Mouse (Mus musculus) limb, embryonic 15.5 days (tissue): ENCODE data around the gene Chpf2. TPM values are rescaled to one million over a fixed set of nuclear protein-coding genes. Genes with fewer than 3 reads are reported as not detected.

Source experiments
- ATAC-seq: fragments of 200-750 bp; cut with Nextera tagmentation; 2 replicates; pipeline ENCODE4 v1.8.0; 2017; ENCODE audit warnings: low read depth, moderate TSS enrichment; ENCODE audit not compliant: insufficient number of reproducible peaks, low FRiP score, low TSS enrichment
- H3K27ac ChIP-seq: fragments of 300-500 bp; sonication (generic); 2 replicates; pipeline ENCODE4 v1.5.1; 2015; ENCODE audit warnings: moderate library complexity, mild to moderate bottlenecking, inconsistent platforms
- H3K27me3 ChIP-seq: fragments of 300-500 bp; sonication (generic); 2 replicates; pipeline ENCODE4 v1.6.1; 2015; ENCODE audit warnings: inconsistent platforms
- H3K36me3 ChIP-seq: fragments of 300-500 bp; sonication (generic); 2 replicates; pipeline ENCODE4 v1.6.1; 2015; ENCODE audit warnings: inconsistent platforms
- H3K4me1 ChIP-seq: fragments of 300-500 bp; sonication (generic); 2 replicates; pipeline ENCODE4 v1.6.1; 2015; ENCODE audit warnings: inconsistent platforms
- H3K4me2 ChIP-seq: fragments of 300-500 bp; sonication (generic); 2 replicates; pipeline ENCODE4 v1.6.1; 2015; ENCODE audit warnings: mild to moderate bottlenecking, inconsistent platforms
- H3K4me3 ChIP-seq: fragments of 300-500 bp; sonication (generic); 2 replicates; pipeline ENCODE4 v1.5.1; 2015; ENCODE audit warnings: mild to moderate bottlenecking, inconsistent platforms
- H3K9ac ChIP-seq: fragments of 300-500 bp; sonication (generic); 2 replicates; pipeline ENCODE4 v1.6.1; 2015; ENCODE audit warnings: inconsistent platforms
- H3K9me3 ChIP-seq: fragments of 300-500 bp; sonication (generic); 2 replicates; pipeline ENCODE4 v1.6.1; 2016; ENCODE audit warnings: inconsistent platforms
- WGBS: fragments of 180-500 bp; shearing (Covaris S2); methylation state at CpG from one replicate; pipeline ENCODE4 v1.1.7; 2015; 5-methylcytosine and 5-hydroxymethylcytosine counted together
- microRNA counts: library from miRNA; unstranded; fragments of <30 nt; microRNA quantifications from one replicate; lab custom pipeline; 2016
- microRNA-seq: library from miRNA; unstranded; fragments of <30 nt; microRNA quantifications from one replicate; pipeline ENCODE4, GENCODE M21; 2016
- polyA plus RNA-seq: library from polyadenylated mRNA; unstranded; fragments of >200 nt; fragmentation: Nextera tagmentation; extraction: Ambion mirVana; gene quantifications from 2 replicates; pipeline ENCODE4 v1.2.1, GENCODE M21; 2015

Chpf2 gene
- polyA plus RNA-seq, 1 experiment from 2014 or later: 37.7 TPM

DNA sequence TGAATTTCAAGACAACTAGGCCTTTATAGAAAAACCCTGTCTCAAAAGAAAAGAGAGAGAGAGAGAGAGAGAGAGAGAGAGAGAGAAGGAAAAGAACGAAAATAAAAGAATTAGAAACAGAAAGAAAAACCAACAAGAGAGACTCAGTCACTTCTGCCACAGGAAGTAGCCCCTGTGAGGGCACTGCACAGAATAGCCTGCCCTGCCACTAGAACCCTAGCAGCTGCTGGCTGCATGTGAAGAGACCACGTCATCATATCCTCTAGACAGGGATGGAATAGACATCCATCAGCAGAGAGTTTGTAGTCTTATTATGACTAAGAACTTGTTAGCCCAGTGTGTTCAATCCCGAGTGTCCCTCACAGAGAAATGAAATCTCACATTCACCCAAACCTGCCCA lies 43.2 kb downstream of the Chpf2 start:
- 42% methylated on average over 3 of the region's 3 CpGs for WGBS
- Histone ChIP-seq H3K4me2 (no peak overlapping the region), H3K4me1 (no peaks in the 10 kb centered on the region), H3K9ac (no peak overlapping the region), H3K36me3 (no peaks in the 10 kb centered on the region), H3K27ac (no peak overlapping the region), H3K9me3 (no peaks in the 10 kb centered on the region), H3K4me3 (no peak overlapping the region), H3K27me3 (peaks cover 6% of the 10 kb centered on the region; the same call in 1 of the 2 replicates)
- ATAC-seq: no peak

DNA sequence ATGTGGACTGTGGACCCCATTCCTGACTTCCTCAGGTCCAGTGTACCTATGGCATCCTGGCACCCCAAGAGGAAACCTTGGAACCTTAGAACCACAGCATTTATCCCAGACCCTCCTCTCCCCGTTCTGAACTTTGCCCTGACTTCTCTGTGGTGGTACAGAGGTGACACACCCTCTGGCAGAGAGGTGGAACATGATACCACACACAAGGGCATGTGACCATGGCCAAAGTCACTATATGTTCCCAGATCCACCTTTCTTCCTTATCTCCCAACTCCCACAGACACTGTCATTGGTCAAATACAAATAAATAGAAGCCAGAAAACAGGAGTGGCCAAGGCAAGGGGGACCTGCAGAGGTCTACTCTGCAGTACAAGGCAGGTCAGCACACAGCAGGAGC lies 48.6 kb downstream of the Chpf2 start:
- no peak overlapping the region for H3K9ac ChIP-seq
- no peaks in the 10 kb centered on the region for H3K4me1 ChIP-seq
- no peaks in the 10 kb centered on the region for H3K27me3 ChIP-seq
- no peak overlapping the region for H3K4me2 ChIP-seq
- H3K9me3 ChIP-seq: no peaks in the 10 kb centered on the region
- H3K27ac ChIP-seq: no peak overlapping the region
- no peak overlapping the region for H3K4me3 ChIP-seq
- ATAC-seq: no peak
- WGBS: 29% methylated on average over 1 of the region's 1 CpGs
- no peaks in the 10 kb centered on the region for H3K36me3 ChIP-seq

DNA sequence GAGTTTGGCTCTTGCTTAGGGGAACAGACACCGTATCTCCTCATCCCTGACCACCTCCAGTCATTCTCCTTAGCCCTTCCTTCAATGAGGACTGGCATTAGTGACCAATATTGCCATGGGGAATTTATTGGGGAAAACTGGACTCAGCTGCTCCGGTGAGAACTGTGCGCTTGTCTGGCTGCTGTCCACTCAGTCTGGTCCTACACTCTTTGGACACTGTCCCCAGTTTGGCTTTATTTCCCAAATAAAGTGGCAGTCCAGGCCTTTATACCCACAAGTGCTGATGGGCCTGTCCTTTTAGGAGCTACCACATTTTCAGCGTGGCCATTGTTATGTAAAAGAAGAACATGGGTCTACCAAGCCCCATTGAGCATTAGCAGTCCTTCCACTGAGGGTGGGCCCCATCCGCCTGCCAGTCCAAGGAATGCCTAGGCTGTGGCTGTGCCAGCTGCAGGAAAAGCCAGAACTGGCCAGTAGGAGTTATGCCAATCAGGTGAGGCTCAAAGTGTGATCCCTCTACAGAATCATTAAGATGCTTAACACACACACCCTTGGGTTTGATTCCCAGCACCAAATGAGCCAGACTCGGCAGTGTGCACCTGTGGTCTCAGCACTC lies 49.1 kb downstream of the Chpf2 start:
- ATAC-seq: no peak
- Histone ChIP-seq H3K9ac (no peak overlapping the region), H3K4me2 (no peak overlapping the region), H3K9me3 (no peaks in the 10 kb centered on the region), H3K27ac (no peak overlapping the region), H3K4me3 (no peak overlapping the region), H3K36me3 (no peaks in the 10 kb centered on the region), H3K27me3 (no peaks in the 10 kb centered on the region), H3K4me1 (no peaks in the 10 kb centered on the region)
- WGBS: 70% methylated on average over 6 of the region's 6 CpGs

DNA sequence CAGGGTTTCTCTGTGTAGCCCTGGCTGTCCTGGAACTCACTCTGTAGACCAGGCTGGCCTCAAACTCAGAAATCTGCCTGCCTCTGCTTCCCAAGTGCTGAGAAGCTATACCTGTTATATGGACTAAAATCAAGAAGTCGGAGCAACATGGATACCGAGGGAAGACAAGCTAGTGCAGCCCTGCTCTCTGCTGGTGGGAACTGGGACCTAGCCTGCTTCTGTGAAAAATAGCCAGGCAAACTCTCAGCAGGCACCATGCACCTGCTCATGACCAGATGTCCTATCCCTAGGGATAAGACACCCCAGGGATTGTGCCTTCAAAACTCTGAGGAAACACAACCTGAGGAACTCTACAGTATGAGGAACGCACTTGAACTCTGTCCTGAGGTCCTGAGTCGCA lies 50.4 kb downstream of the Chpf2 start:
- Histone ChIP-seq H3K9ac (no peak overlapping the region), H3K4me2 (no peak overlapping the region), H3K27ac (no peak overlapping the region), H3K27me3 (no peaks in the 10 kb centered on the region), H3K9me3 (no peaks in the 10 kb centered on the region), H3K4me1 (no peaks in the 10 kb centered on the region), H3K36me3 (no peaks in the 10 kb centered on the region), H3K4me3 (no peak overlapping the region)
- ATAC-seq: no peak
- 73% methylated on average over 4 of the region's 4 CpGs for WGBS

DNA sequence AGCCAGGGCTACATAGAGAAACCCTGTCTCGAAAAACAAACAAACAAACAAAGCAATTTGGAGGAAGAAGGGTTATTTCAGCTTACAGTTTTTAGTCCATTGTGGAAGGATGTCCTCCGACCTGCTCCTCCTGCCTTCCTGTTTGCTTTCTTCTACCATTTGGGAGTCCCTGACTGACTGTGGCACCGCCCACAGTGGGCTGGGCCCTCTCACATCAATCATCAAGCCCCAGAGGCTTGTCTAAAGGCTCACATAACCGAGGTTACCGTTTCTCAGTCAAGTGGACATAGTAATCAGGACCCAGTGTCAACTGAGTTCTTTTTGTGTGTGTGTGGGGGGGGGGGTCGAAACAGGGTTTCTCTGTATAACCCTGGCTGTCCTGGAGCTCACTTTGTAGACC lies 51.6 kb downstream of the Chpf2 start:
- Histone ChIP-seq H3K4me1 (no peaks in the 10 kb centered on the region), H3K4me3 (no peak overlapping the region), H3K9me3 (no peaks in the 10 kb centered on the region), H3K9ac (no peak overlapping the region), H3K4me2 (no peak overlapping the region), H3K36me3 (no peaks in the 10 kb centered on the region), H3K27me3 (no peaks in the 10 kb centered on the region), H3K27ac (no peak overlapping the region)
- no peak for ATAC-seq
- 58% methylated on average over 6 of the region's 6 CpGs for WGBS

DNA sequence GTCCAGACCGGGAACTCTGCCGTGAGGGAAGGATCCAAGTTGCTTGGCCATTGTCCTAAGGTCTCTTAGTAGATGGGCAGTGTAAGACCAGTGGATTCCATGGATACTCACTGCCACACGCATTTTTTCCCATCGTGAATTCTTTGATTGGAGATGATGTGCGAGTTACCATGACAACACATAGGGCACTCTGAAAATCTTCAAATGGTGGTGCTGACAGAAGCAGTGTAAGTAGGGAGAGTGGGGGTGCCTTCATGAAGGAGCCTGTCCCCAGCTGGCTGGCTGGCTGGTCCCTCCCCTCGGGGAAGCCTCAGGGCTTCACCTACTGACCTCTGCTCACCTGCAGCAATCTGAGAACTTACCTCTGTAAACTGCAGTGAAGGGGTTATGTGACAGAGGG lies 52.5 kb downstream of the Chpf2 start:
- Histone ChIP-seq H3K27me3 (no peaks in the 10 kb centered on the region), H3K4me2 (no peak overlapping the region), H3K9ac (no peak overlapping the region), H3K4me3 (no peak overlapping the region), H3K4me1 (no peaks in the 10 kb centered on the region), H3K27ac (no peak overlapping the region), H3K36me3 (no peaks in the 10 kb centered on the region), H3K9me3 (no peaks in the 10 kb centered on the region)
- 75% methylated on average over 6 of the region's 6 CpGs for WGBS
- no peak for ATAC-seq

MicroRNAs encoded within 50 kb of the gene (microRNA counts, 519-probe panel; counts per million panel counts)
- microRNA mmu-miR-671-3p (lab: Ali Mortazavi, UCI): 948 counts per million, percentile 3 among the panel's probes with 10 or more counts
- microRNA mmu-miR-671-5p (lab: Ali Mortazavi, UCI): not detected

Small RNAs within 50 kb of the gene (microRNA-seq; reads per million reads assigned to microRNA genes)
- 591 reads per million, percentile 69 among the genes with 10 or more reads in this experiment for gene Mir671

Other genes with a start within 250 kb of the Chpf2 start
- gene Kcnh2, start 235.1 kb upstream of the Chpf2 start, polyA plus RNA-seq: 3.5 and 4.9 TPM in 2 replicates
- 7.5 and 8.0 TPM in 2 replicates for gene Nos3, start 221.9 kb upstream of the Chpf2 start, polyA plus RNA-seq
- gene Atg9b, start 194.6 kb upstream of the Chpf2 start, polyA plus RNA-seq: 2.0 and 2.8 TPM in 2 replicates
- gene Abcb8, start 193.1 kb upstream of the Chpf2 start, polyA plus RNA-seq: 38.9 and 46.5 TPM in 2 replicates
- gene Asic3, start 173.3 kb upstream of the Chpf2 start, polyA plus RNA-seq: 0.24 and 0.73 TPM in 2 replicates
- gene Cdk5, start 163.2 kb upstream of the Chpf2 start, polyA plus RNA-seq: 48.6 and 54.9 TPM in 2 replicates
- 36.7 and 40.0 TPM in 2 replicates for gene Slc4a2, start 162.9 kb upstream of the Chpf2 start, polyA plus RNA-seq
- 108 and 130 TPM in 2 replicates for gene Fastk, start 141.5 kb upstream of the Chpf2 start, polyA plus RNA-seq
- 21.3 and 23.9 TPM in 2 replicates for gene Tmub1, start 138.9 kb upstream of the Chpf2 start, polyA plus RNA-seq
- gene Agap3, start 134.6 kb upstream of the Chpf2 start, polyA plus RNA-seq: 32.4 and 34.1 TPM in 2 replicates
- 0.06 and 0.10 TPM in 2 replicates for gene Gbx1, start 59.5 kb upstream of the Chpf2 start, polyA plus RNA-seq
- 0.99 and 1.8 TPM in 2 replicates for gene Asb10, start 45.8 kb upstream of the Chpf2 start, polyA plus RNA-seq
- gene 4931409K22Rik, start 29.9 kb upstream of the Chpf2 start, polyA plus RNA-seq: 0.14 and 0.26 TPM in 2 replicates
- gene Abcf2, start 9.3 kb upstream of the Chpf2 start, polyA plus RNA-seq: 97.2 and 98.2 TPM in 2 replicates
- 32.4 and 37.2 TPM in 2 replicates for gene Smarcd3, start 37.7 kb downstream of the Chpf2 start, polyA plus RNA-seq
- gene Nub1, start 98.8 kb downstream of the Chpf2 start, polyA plus RNA-seq: 31.3 and 32.9 TPM in 2 replicates
- gene Wdr86, start 144.0 kb downstream of the Chpf2 start, polyA plus RNA-seq: 16.8 and 18.4 TPM in 2 replicates
- 2.6 TPM in 1 of 2 replicates, not detected in the other for gene Crygn, start 171.3 kb downstream of the Chpf2 start, polyA plus RNA-seq